Mouse (Mus musculus): ENCODE measurements around the gene Dmbt1. TPM values are rescaled to one million over a fixed set of nuclear protein-coding genes. Genes with fewer than 3 reads are reported as not detected.

The Dmbt1 gene
- polyA plus RNA-seq, 1 experiment from 2014 or later: not detected

GRCm38 (mm10) chr7:131133181-131133580 is 101.3 kb downstream of the Dmbt1 start:
- WGBS: 79% methylated on average over 3 of the region's 3 CpGs
- no peaks in the 10 kb centered on the region for H3K27me3 ChIP-seq
- no peaks in the 10 kb centered on the region for H3K4me1 ChIP-seq (replicated peaks)
- H3K9ac ChIP-seq (replicated peaks): no peak overlapping the region
- no peak overlapping the region for H3K4me2 ChIP-seq (replicated peaks)
- no peak overlapping the region for H3K27ac ChIP-seq
- no peaks in the 10 kb centered on the region for H3K36me3 ChIP-seq
- H3K4me3 ChIP-seq (replicated peaks): no peak overlapping the region
- H3K9me3 ChIP-seq: no peaks in the 10 kb centered on the region
- ATAC-seq: no peak

- ATAC-seq: no peak
- 95% methylated on average over 2 of the region's 2 CpGs for WGBS
- Histone ChIP-seq H3K4me2 (replicated peaks) (no peak within 1 kb of the TSS), H3K9ac (replicated peaks) (no peak within 1 kb of the TSS), H3K27ac (no peak within 1 kb of the TSS), H3K4me1 (replicated peaks) (no peaks in the 10 kb centered on the region), H3K36me3 (no peaks in the 10 kb centered on the region), H3K9me3 (no peaks in the 10 kb centered on the region), H3K27me3 (no peaks in the 10 kb centered on the region), H3K4me3 (replicated peaks) (no peak within 1 kb of the TSS)
These were observed 114.4 kb downstream of the Dmbt1 start, which contains the start of gene 4933402N03Rik for GRCm38 (mm10) chr7:131146214-131146613. 4933402N03Rik (minus strand) TSS chr7:131146314.

GRCm38 (mm10) chr7:131150179-131150578 is 118.3 kb downstream of the Dmbt1 start:
- Histone ChIP-seq H3K27me3 (no peaks in the 10 kb centered on the region), H3K9ac (replicated peaks) (no peak overlapping the region), H3K4me1 (replicated peaks) (no peaks in the 10 kb centered on the region), H3K4me2 (replicated peaks) (no peak overlapping the region), H3K4me3 (replicated peaks) (no peak overlapping the region), H3K36me3 (no peaks in the 10 kb centered on the region), H3K9me3 (no peaks in the 10 kb centered on the region), H3K27ac (no peak overlapping the region)
- no peak for ATAC-seq
- WGBS: 89% methylated on average over 3 of the region's 3 CpGs

- no peaks in the 10 kb centered on the region for H3K9me3 ChIP-seq
- H3K9ac ChIP-seq (replicated peaks): no peak overlapping the region
- H3K4me3 ChIP-seq (replicated peaks): no peak overlapping the region
- no peaks in the 10 kb centered on the region for H3K36me3 ChIP-seq
- H3K4me2 ChIP-seq (replicated peaks): no peak overlapping the region
- H3K27me3 ChIP-seq: no peaks in the 10 kb centered on the region
- WGBS: 85% methylated on average over 5 of the region's 5 CpGs
- no peak for ATAC-seq
- no peaks in the 10 kb centered on the region for H3K4me1 ChIP-seq (replicated peaks)
- H3K27ac ChIP-seq: no peak overlapping the region
These were observed 121.2 kb downstream of the Dmbt1 start for GRCm38 (mm10) chr7:131153044-131153443.

- H3K9me3 ChIP-seq: no peaks in the 10 kb centered on the region
- H3K4me2 ChIP-seq (replicated peaks): no peak overlapping the region
- H3K9ac ChIP-seq (replicated peaks): no peak overlapping the region
- ATAC-seq: no peak
- H3K27ac ChIP-seq: no peak overlapping the region
- no peaks in the 10 kb centered on the region for H3K36me3 ChIP-seq
- WGBS: 80% methylated on average over 7 of the region's 7 CpGs
- H3K4me3 ChIP-seq (replicated peaks): no peak overlapping the region
- no peaks in the 10 kb centered on the region for H3K27me3 ChIP-seq
- no peaks in the 10 kb centered on the region for H3K4me1 ChIP-seq (replicated peaks)
These were observed 130.4 kb downstream of the Dmbt1 start for GRCm38 (mm10) chr7:131162251-131162650.

GRCm38 (mm10) chr7:131167771-131168170 is 135.9 kb downstream of the Dmbt1 start:
- Histone ChIP-seq H3K4me2 (replicated peaks) (no peak overlapping the region), H3K9ac (replicated peaks) (no peak overlapping the region)

GRCm38 (mm10) chr7:131169099-131169498 is 137.2 kb downstream of the Dmbt1 start:
- Histone ChIP-seq H3K9ac (replicated peaks) (no peak overlapping the region), H3K36me3 (no peaks in the 10 kb centered on the region), H3K27me3 (no peaks in the 10 kb centered on the region), H3K4me1 (replicated peaks) (no peaks in the 10 kb centered on the region), H3K9me3 (no peaks in the 10 kb centered on the region), H3K4me2 (replicated peaks) (no peak overlapping the region), H3K27ac (no peak overlapping the region), H3K4me3 (replicated peaks) (no peak overlapping the region)
- ATAC-seq: no peak
- WGBS: 74% methylated on average over 2 of the region's 2 CpGs

More at GRCm38 (mm10) chr7:131167771-131168170, 135.9 kb downstream of the Dmbt1 start:
- Histone ChIP-seq H3K27ac (no peak overlapping the region), H3K4me3 (replicated peaks) (no peak overlapping the region), H3K9me3 (no peaks in the 10 kb centered on the region), H3K36me3 (no peaks in the 10 kb centered on the region), H3K27me3 (no peaks in the 10 kb centered on the region), H3K4me1 (replicated peaks) (no peaks in the 10 kb centered on the region)
- WGBS: 69% methylated on average over 3 of the region's 3 CpGs
- no peak for ATAC-seq

Other genes starting within 250 kb of the Dmbt1 start
- gene Plekha1, start 166.3 kb upstream of the Dmbt1 start, polyA plus RNA-seq (2015; fragmentation: Nextera tagmentation; extraction: Ambion mirVana): 54.6 and 55.5 TPM in 2 replicates
- 4.3 and 6.2 TPM in 2 replicates for gene Htra1, start 95.9 kb upstream of the Dmbt1 start, polyA plus RNA-seq (2015; fragmentation: Nextera tagmentation; extraction: Ambion mirVana)
- gene 4933402N03Rik, start 114.3 kb downstream of the Dmbt1 start, polyA plus RNA-seq (2015; fragmentation: Nextera tagmentation; extraction: Ambion mirVana): not detected in 2 replicates
- gene 5430419D17Rik, start 142.3 kb downstream of the Dmbt1 start, polyA plus RNA-seq (2015; fragmentation: Nextera tagmentation; extraction: Ambion mirVana): not detected in 2 replicates